Mouse (Mus musculus) erythroblast, embryonic 14.5 days (primary cell): Measurements from ENCODE around the gene Lrg1. TPM values are rescaled to one million over a fixed set of nuclear protein-coding genes. Genes with fewer than 3 reads are reported as not detected.

ENCODE experiments used
- H3K27me3 ChIP-seq: 2 replicates; pipeline ENCODE4 v1.6.1; 2012; ENCODE audit warnings: inconsistent platforms; ENCODE audit not compliant: control insufficient read depth
- H3K36me3 ChIP-seq: 2 replicates; pipeline ENCODE4 v1.6.1; 2012; ENCODE audit warnings: mild to moderate bottlenecking, inconsistent platforms; ENCODE audit not compliant: control insufficient read depth
- H3K4me1 ChIP-seq: 2 replicates; pipeline ENCODE4 v1.6.1; 2012; ENCODE audit warnings: inconsistent platforms; ENCODE audit not compliant: control insufficient read depth
- H3K4me3 ChIP-seq: replicated peaks from 2 replicates; pipeline ENCODE3; 2012; ENCODE audit warnings: moderate library complexity, mild to moderate bottlenecking, inconsistent platforms
- H3K9me3 ChIP-seq: 2 replicates; pipeline ENCODE4 v1.6.1; 2012; ENCODE audit warnings: low read length, inconsistent platforms, mixed read lengths; ENCODE audit not compliant: control insufficient read depth
- GATA1 ChIP-seq: IDR thresholded peaks from 2 replicates; pipeline ENCODE4 v1.6.1; 2012; ENCODE audit warnings: low read length, inconsistent platforms, mixed read lengths
- TAL1 ChIP-seq: IDR thresholded peaks from 3 replicates; pipeline ENCODE4 v1.6.1; 2012; ENCODE audit warnings: low read length, inconsistent platforms, mixed read lengths
- polyA plus RNA-seq: library from polyadenylated mRNA; stranded (reverse); fragments of >175 nt; gene quantifications from 2 replicates; pipeline ENCODE4 v1.2.3, GENCODE M21; 2012

Lrg1 gene
- polyA plus RNA-seq, 1 experiment: 0.03 TPM

- Histone ChIP-seq H3K4me1 (no peaks in the 10 kb centered on the region), H3K27me3 (no peaks in the 10 kb centered on the region), H3K4me3 (no peak overlapping the region), H3K9me3 (no peaks in the 10 kb centered on the region), H3K36me3 (peaks cover 54% of the 10 kb centered on the region)
- TF ChIP-seq GATA1 (no peak), TAL1 (no peak)
Measured at GRCm38 (mm10) chr17:56103465-56104285, 18.1 kb downstream of the Lrg1 start.

GRCm38 (mm10) chr17:56102927-56103326 lies 18.9 kb downstream of the Lrg1 start:
- TF ChIP-seq GATA1 (no peak), TAL1 (no peak)
- H3K9me3 ChIP-seq: no peaks in the 10 kb centered on the region
- peaks cover 61% of the 10 kb centered on the region for H3K36me3 ChIP-seq
- no peak overlapping the region for H3K4me3 ChIP-seq
- H3K27me3 ChIP-seq: no peaks in the 10 kb centered on the region
- H3K4me1 ChIP-seq: no peaks in the 10 kb centered on the region

- H3K4me1 ChIP-seq: no peaks in the 10 kb centered on the region
- peaks cover 69% of the 10 kb centered on the region for H3K36me3 ChIP-seq
- H3K9me3 ChIP-seq: no peaks in the 10 kb centered on the region
- TF ChIP-seq GATA1 (no peak), TAL1 (no peak)
- H3K4me3 ChIP-seq: no peak overlapping the region
- no peaks in the 10 kb centered on the region for H3K27me3 ChIP-seq
Measured at GRCm38 (mm10) chr17:56102158-56102557, 19.6 kb downstream of the Lrg1 start.

GRCm38 (mm10) chr17:56100811-56101210 lies 21.0 kb downstream of the Lrg1 start:
- Histone ChIP-seq H3K4me3 (no peak overlapping the region), H3K4me1 (no peaks in the 10 kb centered on the region; the same call in 1 of the 2 replicates), H3K27me3 (no peaks in the 10 kb centered on the region), H3K36me3 (peaks cover 82% of the 10 kb centered on the region), H3K9me3 (no peaks in the 10 kb centered on the region)
- TF ChIP-seq TAL1 (no peak), GATA1 (no peak)

- H3K4me3 ChIP-seq: no peak overlapping the region
- peaks cover 95% of the 10 kb centered on the region for H3K36me3 ChIP-seq
- no peak for TF ChIP-seq GATA1
- no peak for TF ChIP-seq TAL1
- H3K27me3 ChIP-seq: no peaks in the 10 kb centered on the region
- no peaks in the 10 kb centered on the region; the same call in 1 of the 2 replicates for H3K4me1 ChIP-seq
- no peaks in the 10 kb centered on the region for H3K9me3 ChIP-seq
Measured at GRCm38 (mm10) chr17:56098711-56099572, 22.9 kb downstream of the Lrg1 start.

- H3K9me3 ChIP-seq: no peaks in the 10 kb centered on the region
- H3K27me3 ChIP-seq: no peaks in the 10 kb centered on the region
- TF ChIP-seq TAL1: no peak
- TF ChIP-seq GATA1: no peak
- no peaks in the 10 kb centered on the region; the same call in 1 of the 2 replicates for H3K4me1 ChIP-seq
- no peak overlapping the region for H3K4me3 ChIP-seq
- peaks cover 93% of the 10 kb centered on the region for H3K36me3 ChIP-seq
Measured at GRCm38 (mm10) chr17:56098180-56098579, 23.6 kb downstream of the Lrg1 start.

- Histone ChIP-seq H3K4me3 (no peak overlapping the region), H3K36me3 (peaks cover 88% of the 10 kb centered on the region), H3K4me1 (no peaks in the 10 kb centered on the region; the same call in 1 of the 2 replicates), H3K27me3 (no peaks in the 10 kb centered on the region), H3K9me3 (no peaks in the 10 kb centered on the region)
- no peak for TF ChIP-seq GATA1
- no peak for TF ChIP-seq TAL1
Measured at GRCm38 (mm10) chr17:56096883-56097282, 24.9 kb downstream of the Lrg1 start.

- H3K9me3 ChIP-seq: no peaks in the 10 kb centered on the region
- H3K36me3 ChIP-seq: peaks cover 80% of the 10 kb centered on the region
- H3K27me3 ChIP-seq: no peaks in the 10 kb centered on the region
- no peak overlapping the region for H3K4me3 ChIP-seq
- no peaks in the 10 kb centered on the region; the same call in 1 of the 2 replicates for H3K4me1 ChIP-seq
- TF ChIP-seq GATA1 (no peak), TAL1 (no peak)
Measured at GRCm38 (mm10) chr17:56092794-56093193, 29.0 kb downstream of the Lrg1 start.

- Histone ChIP-seq H3K9me3 (no peaks in the 10 kb centered on the region), H3K4me1 (no peaks in the 10 kb centered on the region; the same call in 1 of the 2 replicates), H3K4me3 (no peak overlapping the region), H3K27me3 (no peaks in the 10 kb centered on the region), H3K36me3 (peaks cover 78% of the 10 kb centered on the region)
- TF ChIP-seq TAL1: no peak
- TF ChIP-seq GATA1: no peak
Measured at GRCm38 (mm10) chr17:56092312-56092711, 29.5 kb downstream of the Lrg1 start.
